Mouse (Mus musculus) heart, postnatal 4 days (tissue): ENCODE results near the gene E030025P04Rik. TPM values are rescaled to one million over a fixed set of nuclear protein-coding genes. Genes with fewer than 3 reads are reported as not detected.

Experiments used
- DNase-seq: peaks from one replicate; pipeline ENCODE4 v3.0.0; 2021
- total RNA-seq, 2 experiments: library from RNA; stranded (reverse); gene quantifications; 2 replicates each; pipeline ENCODE4 v1.2.3; 2021

The E030025P04Rik gene
- not detected for total RNA-seq

GRCm38 (mm10) chr11:109144236-109144635 lies at the start of gene E030025P04Rik:
E030025P04Rik (minus strand) TSS chr11:109144369.
- DNase-seq, result no peak

- DNase-seq, result peak; percentile 80
These were observed 48.7 kb upstream of the E030025P04Rik start for GRCm38 (mm10) chr11:109192673-109193557.

GRCm38 (mm10) chr11:109188235-109188634 lies 44.1 kb upstream of the E030025P04Rik start:
- DNase-seq, result no peak

- no peak for DNase-seq
These were observed 43.5 kb upstream of the E030025P04Rik start for GRCm38 (mm10) chr11:109187631-109188184.

GRCm38 (mm10) chr11:109181118-109181517 lies 36.9 kb upstream of the E030025P04Rik start:
- DNase-seq, result no peak

GRCm38 (mm10) chr11:109180290-109180689 lies 36.1 kb upstream of the E030025P04Rik start:
- DNase-seq, result peak; percentile 13

GRCm38 (mm10) chr11:109178788-109179518 lies 34.8 kb upstream of the E030025P04Rik start:
- peak; percentile 56 for DNase-seq

- no peak for DNase-seq
These were observed 31.3 kb upstream of the E030025P04Rik start for GRCm38 (mm10) chr11:109175376-109175969.

- DNase-seq, result no peak
These were observed 28.1 kb upstream of the E030025P04Rik start for GRCm38 (mm10) chr11:109172224-109172623.

GRCm38 (mm10) chr11:109170771-109171170 lies 26.6 kb upstream of the E030025P04Rik start:
- DNase-seq, result no peak

GRCm38 (mm10) chr11:109157694-109158093 lies 13.5 kb upstream of the E030025P04Rik start:
- DNase-seq, result no peak

- no peak for DNase-seq
These were observed 747 bp upstream of the E030025P04Rik start for GRCm38 (mm10) chr11:109144890-109145341.

GRCm38 (mm10) chr11:109126482-109126881 lies 17.7 kb downstream of the E030025P04Rik start:
- DNase-seq, result peak; percentile 40

GRCm38 (mm10) chr11:109125451-109125850 lies 18.7 kb downstream of the E030025P04Rik start:
- DNase-seq, result peak; percentile 20

- DNase-seq, result no peak
These were observed 19.9 kb downstream of the E030025P04Rik start for GRCm38 (mm10) chr11:109124284-109124683.

- no peak for DNase-seq
These were observed 34.3 kb downstream of the E030025P04Rik start for GRCm38 (mm10) chr11:109109826-109110346.

- DNase-seq, result no peak
These were observed 35.1 kb downstream of the E030025P04Rik start for GRCm38 (mm10) chr11:109109056-109109455.

- DNase-seq, result no peak
These were observed 36.5 kb downstream of the E030025P04Rik start for GRCm38 (mm10) chr11:109107518-109108205.

- no peak for DNase-seq
These were observed 37.4 kb downstream of the E030025P04Rik start for GRCm38 (mm10) chr11:109106751-109107150.

GRCm38 (mm10) chr11:109106181-109106580 lies 38.0 kb downstream of the E030025P04Rik start:
- no peak for DNase-seq

- no peak for DNase-seq
These were observed 40.8 kb downstream of the E030025P04Rik start for GRCm38 (mm10) chr11:109103386-109103785.

GRCm38 (mm10) chr11:109102646-109103045 lies 41.5 kb downstream of the E030025P04Rik start:
- no peak for DNase-seq
